Mouse (Mus musculus) neural tube, embryonic 11.5 days (tissue): Measurements from ENCODE around the gene Adamts15. TPM values are rescaled to one million over a fixed set of nuclear protein-coding genes. Genes with fewer than 3 reads are reported as not detected.

Experiments used
- ATAC-seq: fragments of 200-750 bp; cut with Nextera tagmentation; 2 replicates; pipeline ENCODE4 v1.8.0; 2017; ENCODE audit warnings: moderate number of reproducible peaks, mild to moderate bottlenecking, moderate TSS enrichment, moderate library complexity; ENCODE audit not compliant: insufficient read depth, low FRiP score, low TSS enrichment
- DNase-seq: peaks from one replicate; pipeline ENCODE4 v3.0.0-alpha.2; 2015; ENCODE audit warnings: low spot score
- H3K27ac ChIP-seq: fragments of 300-500 bp; sonication (generic); 2 replicates; pipeline ENCODE4 v1.5.1; 2014; ENCODE audit warnings: low read depth, mild to moderate bottlenecking, low read length
- H3K27me3 ChIP-seq: fragments of 300-500 bp; sonication (generic); 2 replicates; pipeline ENCODE4 v1.6.1; 2014; ENCODE audit warnings: mild to moderate bottlenecking, low read length, mixed read lengths; ENCODE audit not compliant: control insufficient read depth, insufficient read depth
- H3K36me3 ChIP-seq: fragments of 300-500 bp; sonication (generic); 2 replicates; pipeline ENCODE4 v1.6.1; 2014; ENCODE audit warnings: mild to moderate bottlenecking, low read length, moderate library complexity, mixed read lengths; ENCODE audit not compliant: control insufficient read depth, insufficient read depth
- H3K4me1 ChIP-seq: fragments of 300-500 bp; sonication (generic); 2 replicates; pipeline ENCODE4 v1.6.1; 2014; ENCODE audit warnings: low read length, mixed read lengths; ENCODE audit not compliant: control insufficient read depth, insufficient read depth
- H3K4me2 ChIP-seq: fragments of 300-500 bp; sonication (generic); 2 replicates; pipeline ENCODE4 v1.6.1; 2014; ENCODE audit warnings: low read depth, mild to moderate bottlenecking, moderate library complexity
- H3K4me3 ChIP-seq: fragments of 300-500 bp; sonication (generic); 2 replicates; pipeline ENCODE4 v1.5.1; 2014; ENCODE audit warnings: low read depth, low read length
- H3K9ac ChIP-seq: fragments of 300-500 bp; sonication (generic); 2 replicates; pipeline ENCODE4 v1.6.1; 2014; ENCODE audit warnings: mild to moderate bottlenecking, low read length
- H3K9me3 ChIP-seq: fragments of 300-500 bp; sonication (generic); 2 replicates; pipeline ENCODE4 v1.6.1; 2016; ENCODE audit warnings: low read length; ENCODE audit not compliant: control insufficient read depth
- WGBS: fragments of 180-500 bp; shearing (Covaris S2); extraction: QIAGEN DNeasy Blood & Tissue Kit; methylation state at CpG from one replicate; pipeline ENCODE4 v1.1.7; 2014; 5-methylcytosine and 5-hydroxymethylcytosine counted together
- polyA plus RNA-seq: library from polyadenylated mRNA; unstranded; fragments of >200 nt; fragmentation: Nextera tagmentation; extraction: Ambion mirVana; gene quantifications from 2 replicates; pipeline ENCODE4 v1.2.1, GENCODE M21; 2014

Gene Adamts15
- polyA plus RNA-seq, 1 experiment from 2014 or later: 4.0 TPM

GRCm38 (mm10) chr9:30951461-30951860 lies 29.2 kb upstream of the Adamts15 start:
- Histone ChIP-seq H3K4me1 (no peaks in the 10 kb centered on the region), H3K9ac (no peak overlapping the region), H3K9me3 (no peaks in the 10 kb centered on the region), H3K27me3 (no peaks in the 10 kb centered on the region), H3K27ac (no peak overlapping the region), H3K4me3 (no peak overlapping the region), H3K4me2 (no peak overlapping the region), H3K36me3 (no peaks in the 10 kb centered on the region)
- ATAC-seq (no peak), DNase-seq (no peak)
- 91% methylated on average over 5 of the region's 5 CpGs for WGBS

GRCm38 (mm10) chr9:30950592-30950991 lies 28.3 kb upstream of the Adamts15 start:
- H3K4me1 ChIP-seq: no peaks in the 10 kb centered on the region
- no peaks in the 10 kb centered on the region for H3K27me3 ChIP-seq
- no peaks in the 10 kb centered on the region for H3K36me3 ChIP-seq
- H3K9me3 ChIP-seq: no peaks in the 10 kb centered on the region
- no peak overlapping the region for H3K4me3 ChIP-seq
- DNase-seq (no peak), ATAC-seq (no peak)
- 90% methylated on average over 4 of the region's 4 CpGs for WGBS
- H3K4me2 ChIP-seq: no peak overlapping the region
- no peak overlapping the region for H3K27ac ChIP-seq
- H3K9ac ChIP-seq: no peak overlapping the region

GRCm38 (mm10) chr9:30949971-30950370 lies 27.7 kb upstream of the Adamts15 start:
- no peak for DNase-seq

GRCm38 (mm10) chr9:30949422-30949821 lies 27.2 kb upstream of the Adamts15 start:
- Histone ChIP-seq H3K4me2 (no peak overlapping the region), H3K4me3 (no peak overlapping the region), H3K9me3 (no peaks in the 10 kb centered on the region), H3K36me3 (no peaks in the 10 kb centered on the region), H3K9ac (no peak overlapping the region), H3K4me1 (no peaks in the 10 kb centered on the region), H3K27ac (no peak overlapping the region), H3K27me3 (peaks cover 6% of the 10 kb centered on the region)
- ATAC-seq (no peak), DNase-seq (no peak)
- 87% methylated on average over 3 of the region's 3 CpGs for WGBS

More at GRCm38 (mm10) chr9:30949971-30950370, 27.7 kb upstream of the Adamts15 start:
- no peaks in the 10 kb centered on the region for H3K36me3 ChIP-seq
- H3K4me3 ChIP-seq: no peak overlapping the region
- no peak overlapping the region for H3K4me2 ChIP-seq
- H3K27ac ChIP-seq: no peak overlapping the region
- ATAC-seq: no peak
- no peak overlapping the region for H3K9ac ChIP-seq
- 91% methylated on average over 4 of the region's 4 CpGs for WGBS
- no peaks in the 10 kb centered on the region for H3K4me1 ChIP-seq
- peaks cover under 1% of the 10 kb centered on the region; the same call in 1 of the 2 replicates for H3K27me3 ChIP-seq
- no peaks in the 10 kb centered on the region for H3K9me3 ChIP-seq

- Histone ChIP-seq H3K4me2 (no peak overlapping the region), H3K27me3 (peaks cover 41% of the 10 kb centered on the region), H3K27ac (no peak overlapping the region), H3K9me3 (no peaks in the 10 kb centered on the region), H3K36me3 (no peaks in the 10 kb centered on the region), H3K9ac (no peak overlapping the region), H3K4me1 (no peaks in the 10 kb centered on the region), H3K4me3 (no peak overlapping the region)
- 46% methylated on average over 1 of the region's 1 CpGs for WGBS
- DNase-seq: no peak
- ATAC-seq: no peak
These were observed 23.0 kb upstream of the Adamts15 start for GRCm38 (mm10) chr9:30945276-30945675.

- no peak overlapping the region for H3K4me3 ChIP-seq
- no peak for DNase-seq
- no peaks in the 10 kb centered on the region for H3K36me3 ChIP-seq
- no peak overlapping the region for H3K4me2 ChIP-seq
- no peaks in the 10 kb centered on the region for H3K9me3 ChIP-seq
- WGBS: 20% methylated on average over 1 of the region's 1 CpGs
- no peak overlapping the region for H3K9ac ChIP-seq
- H3K27me3 ChIP-seq: peaks cover 41% of the 10 kb centered on the region
- no peaks in the 10 kb centered on the region for H3K4me1 ChIP-seq
- no peak for ATAC-seq
- no peak overlapping the region for H3K27ac ChIP-seq
These were observed 22.0 kb upstream of the Adamts15 start for GRCm38 (mm10) chr9:30944234-30944633.

GRCm38 (mm10) chr9:30943341-30943740 lies 21.1 kb upstream of the Adamts15 start:
- 0% methylated on average over 14 of the region's 14 CpGs for WGBS
- peak overlapping the region; percentile 41 for H3K9ac ChIP-seq
- peaks cover 41% of the 10 kb centered on the region for H3K27me3 ChIP-seq
- peak overlapping the region; percentile 40 for H3K4me3 ChIP-seq
- H3K9me3 ChIP-seq: no peaks in the 10 kb centered on the region
- H3K4me1 ChIP-seq: no peaks in the 10 kb centered on the region
- peak overlapping the region; percentile 98 for H3K4me2 ChIP-seq
- no peaks in the 10 kb centered on the region for H3K36me3 ChIP-seq
- H3K27ac ChIP-seq: no peak overlapping the region
- no peak for ATAC-seq
- DNase-seq: peak; percentile 21

- Histone ChIP-seq H3K36me3 (no peaks in the 10 kb centered on the region), H3K27ac (no peak within 1 kb of the TSS), H3K4me2 (peak within 1 kb of the TSS; percentile 98), H3K9ac (peak within 1 kb of the TSS; percentile 41), H3K4me1 (no peaks in the 10 kb centered on the region), H3K9me3 (no peaks in the 10 kb centered on the region), H3K4me3 (peak within 1 kb of the TSS; percentile 40), H3K27me3 (peaks cover 41% of the 10 kb centered on the region)
- under 1% methylated on average over 96 of the region's 96 CpGs for WGBS
- DNase-seq (peak; percentile 83), ATAC-seq (peak; percentile 83)
These were observed 20.5 kb upstream of the Adamts15 start, which contains the start of gene Adamts8 for GRCm38 (mm10) chr9:30942512-30943313. Gene Adamts8 (plus strand): TSS chr9:30942562.

GRCm38 (mm10) chr9:30940328-30940727 lies 18.1 kb upstream of the Adamts15 start:
- ATAC-seq: 0 out of 2 replicates have a peak, but pooled peaks have one; percentile 49

More at GRCm38 (mm10) chr9:30940328-30940727, 18.1 kb upstream of the Adamts15 start:
- Histone ChIP-seq H3K9ac (no peak overlapping the region), H3K4me1 (no peaks in the 10 kb centered on the region), H3K27ac (no peak overlapping the region), H3K27me3 (peaks cover 41% of the 10 kb centered on the region), H3K36me3 (no peaks in the 10 kb centered on the region), H3K9me3 (no peaks in the 10 kb centered on the region), H3K4me2 (no peak overlapping the region), H3K4me3 (no peak overlapping the region)
- peak; percentile 88 for DNase-seq
- 3% methylated on average over 6 of the region's 6 CpGs for WGBS
